Mouse (Mus musculus) central nervous system, embryonic 18 days (tissue): ENCODE data around the gene Rln3. TPM values are rescaled to one million over a fixed set of nuclear protein-coding genes. Genes with fewer than 3 reads are reported as not detected.

Experiments
- polyA plus RNA-seq: library from polyadenylated mRNA; depleted of rRNA; stranded (reverse); fragments of >200 nt; gene quantifications from 2 replicates; pipeline ENCODE4 v1.2.3, GENCODE M21; 2012; rRNA removed

The Rln3 gene
- 1.6 and 1.7 TPM in 2 replicates for polyA plus RNA-seq

GRCm38 (mm10) chr8:84044900-84045299 is at the start of gene Rln3:
Gene Rln3, minus strand, starts transcription at chr8:84045000.

GRCm38 (mm10) chr8:84066291-84066930 is 21.6 kb upstream of the Rln3 start, which contains the start of gene Rfx1:
Gene Rfx1, plus strand, starts transcription at chr8:84066834.

GRCm38 (mm10) chr8:84065037-84065436 is 20.2 kb upstream of the Rln3 start, which contains the start of gene Gm10643:
Gene Gm10643, minus strand, starts transcription at chr8:84065137.

GRCm38 (mm10) chr8:84042066-84042947 is 2.5 kb downstream of the Rln3 start, which contains the start of gene Il27ra:
Gene Il27ra, minus strand, starts transcription at chr8:84042589.

GRCm38 (mm10) chr8:84021096-84021495 is 23.7 kb downstream of the Rln3 start, which contains the start of gene Palm3:
Gene Palm3, plus strand, starts transcription at chr8:84021471.

GRCm38 (mm10) chr8:84011705-84012498 is 32.9 kb downstream of the Rln3 start, which contains the start of gene 2210011C24Rik:
Gene 2210011C24Rik, minus strand, starts transcription at chr8:84012171.

GRCm38 (mm10) chr8:84001281-84002000 is 43.4 kb downstream of the Rln3 start, which contains the start of gene 1700067K01Rik:
Gene 1700067K01Rik, plus strand, starts transcription at chr8:84001502.

GRCm38 (mm10) chr8:83997511-83998141 is 47.2 kb downstream of the Rln3 start, which contains the start of gene Samd1:
Gene Samd1, plus strand, starts transcription at chr8:83997672.

Other genes starting within 250 kb of the Rln3 start
- 182 and 248 TPM in 2 replicates for gene Adgrl1, start 144.9 kb downstream of the Rln3 start, polyA plus RNA-seq
- 0.41 and 0.74 TPM in 2 replicates for gene Gm10644, start 89.8 kb downstream of the Rln3 start, polyA plus RNA-seq
- gene Asf1b, start 89.5 kb downstream of the Rln3 start, polyA plus RNA-seq = 6.8 and 11.8 TPM in 2 replicates
- gene Prkaca, start 72.0 kb downstream of the Rln3 start, polyA plus RNA-seq = 147 and 150 TPM in 2 replicates
- gene Samd1, start 47.3 kb downstream of the Rln3 start, polyA plus RNA-seq = 68.7 and 72.2 TPM in 2 replicates
- gene 1700067K01Rik, start 43.5 kb downstream of the Rln3 start, polyA plus RNA-seq = 0.27 and 0.31 TPM in 2 replicates
- 0.26 and 0.67 TPM in 2 replicates for gene 2210011C24Rik, start 32.8 kb downstream of the Rln3 start, polyA plus RNA-seq
- gene Palm3, start 23.5 kb downstream of the Rln3 start, polyA plus RNA-seq = 3.5 and 4.2 TPM in 2 replicates
- 0.70 and 0.85 TPM in 2 replicates for gene Il27ra, start 2.4 kb downstream of the Rln3 start, polyA plus RNA-seq
- 2.2 and 2.7 TPM in 2 replicates for gene Gm10643, start 20.1 kb upstream of the Rln3 start, polyA plus RNA-seq
- 28.8 and 35.0 TPM in 2 replicates for gene Rfx1, start 21.8 kb upstream of the Rln3 start, polyA plus RNA-seq
- gene Dcaf15, start 59.8 kb upstream of the Rln3 start, polyA plus RNA-seq = 98.0 and 103 TPM in 2 replicates
- 0.16 and 1.3 TPM in 2 replicates for gene Podnl1, start 81.0 kb upstream of the Rln3 start, polyA plus RNA-seq
- 66.5 and 68.3 TPM in 2 replicates for gene Cc2d1a, start 102.9 kb upstream of the Rln3 start, polyA plus RNA-seq
- gene 4930432K21Rik, start 103.0 kb upstream of the Rln3 start, polyA plus RNA-seq = 2.6 and 3.1 TPM in 2 replicates
- gene Nanos3, start 140.2 kb upstream of the Rln3 start, polyA plus RNA-seq = 4.8 and 5.8 TPM in 2 replicates
- 27.8 and 31.9 TPM in 2 replicates for gene Zswim4, start 192.1 kb upstream of the Rln3 start, polyA plus RNA-seq
- gene D8Ertd738e, start 204.7 kb upstream of the Rln3 start, polyA plus RNA-seq = 195 and 200 TPM in 2 replicates
- gene Mri1, start 212.3 kb upstream of the Rln3 start, polyA plus RNA-seq = 33.6 and 34.0 TPM in 2 replicates
- gene Ccdc130, start 225.4 kb upstream of the Rln3 start, polyA plus RNA-seq = 38.9 and 39.4 TPM in 2 replicates